Mouse (Mus musculus): ENCODE data around the gene Mtfr1l. TPM values are rescaled to one million over a fixed set of nuclear protein-coding genes. Genes with fewer than 3 reads are reported as not detected.
A peak's percentile ranks its signal among the peaks of the same experiment; 100 is the strongest.
"Not testable (repeated sequence)": the region's sequence is repeated elsewhere in the genome, so short reads cannot be mapped to it uniquely, and the experiment has no call there.

Gene Mtfr1l
- polyA plus RNA-seq, 1 experiment from 2014 or later = 160 TPM

DNA sequence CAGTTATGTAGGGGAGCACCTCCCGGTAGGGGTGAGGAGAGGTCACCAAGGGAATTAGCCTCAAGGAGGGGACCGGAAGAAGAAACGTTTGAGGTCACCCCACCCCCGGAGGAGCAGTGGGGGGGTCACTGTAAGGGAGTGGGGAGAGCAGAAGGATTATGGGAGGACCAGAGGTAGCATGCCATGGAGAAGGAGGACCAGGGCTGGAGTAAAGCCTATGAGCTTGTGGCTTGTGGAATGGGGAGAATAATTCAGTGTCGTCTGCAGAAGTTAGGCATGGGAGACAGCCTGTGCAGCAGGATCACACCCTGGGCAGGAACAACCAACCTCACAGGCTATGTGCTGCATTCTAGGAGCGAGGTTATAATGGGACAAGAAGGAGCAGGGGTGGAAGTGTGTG, 38.0 kb downstream of the Mtfr1l start:
- peak overlapping the region; percentile 80 for H3K27ac ChIP-seq
- 13% methylated on average over 6 of the region's 6 CpGs for WGBS
- peaks cover 35% of the 10 kb centered on the region for H3K4me1 ChIP-seq (replicated peaks)
- no peaks in the 10 kb centered on the region for H3K36me3 ChIP-seq
- peaks cover 4% of the 10 kb centered on the region; the same call in 1 of the 2 replicates for H3K27me3 ChIP-seq
- H3K4me3 ChIP-seq = peak overlapping the region; percentile 54
- H3K9ac ChIP-seq = peak overlapping the region; percentile 79
- ATAC-seq (ENCODE audit: low FRiP score) = peak; percentile 53
- H3K9me3 ChIP-seq = no peaks in the 10 kb centered on the region
- peak overlapping the region; percentile 85 for H3K4me2 ChIP-seq

GRCm38 (mm10) chr4:134496595-134497210, 38.5 kb downstream of the Mtfr1l start, which contains the start of gene Paqr7:
Gene Paqr7 (plus strand): TSS chr4:134496697.
- peak within 1 kb of the TSS; percentile 80 for H3K27ac ChIP-seq
- H3K9ac ChIP-seq = peak within 1 kb of the TSS; percentile 79
- peaks cover 4% of the 10 kb centered on the region; the same call in 1 of the 2 replicates for H3K27me3 ChIP-seq
- WGBS = 2% methylated on average over 35 of the region's 35 CpGs
- H3K4me2 ChIP-seq = peak within 1 kb of the TSS; percentile 85
- H3K9me3 ChIP-seq = no peaks in the 10 kb centered on the region
- peak within 1 kb of the TSS; percentile 54 for H3K4me3 ChIP-seq
- peaks cover 35% of the 10 kb centered on the region for H3K4me1 ChIP-seq (replicated peaks)
- ATAC-seq (ENCODE audit: low FRiP score) = peak; percentile 75
- no peaks in the 10 kb centered on the region for H3K36me3 ChIP-seq

DNA sequence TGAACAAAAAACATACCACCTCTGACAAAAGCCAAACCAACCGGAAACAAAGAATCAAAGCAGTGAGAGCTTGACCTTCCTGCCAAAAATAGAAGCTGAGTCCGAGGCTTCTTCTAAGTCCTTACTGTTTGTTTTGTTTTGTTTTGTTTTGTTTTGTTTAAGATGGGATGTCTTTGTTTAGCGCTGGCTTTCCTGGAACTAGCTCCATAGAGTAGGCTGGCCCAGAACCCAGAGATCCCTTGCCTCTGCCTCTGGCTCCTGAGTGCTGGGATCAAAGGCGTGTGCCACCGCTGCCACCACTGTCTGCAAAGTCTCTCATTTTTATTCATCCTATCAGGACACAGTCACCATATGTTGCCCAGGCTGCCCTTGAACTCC, 39.7 kb downstream of the Mtfr1l start:
- WGBS = 67% methylated on average over 5 of the region's 5 CpGs
- no peak overlapping the region for H3K27ac ChIP-seq

DNA sequence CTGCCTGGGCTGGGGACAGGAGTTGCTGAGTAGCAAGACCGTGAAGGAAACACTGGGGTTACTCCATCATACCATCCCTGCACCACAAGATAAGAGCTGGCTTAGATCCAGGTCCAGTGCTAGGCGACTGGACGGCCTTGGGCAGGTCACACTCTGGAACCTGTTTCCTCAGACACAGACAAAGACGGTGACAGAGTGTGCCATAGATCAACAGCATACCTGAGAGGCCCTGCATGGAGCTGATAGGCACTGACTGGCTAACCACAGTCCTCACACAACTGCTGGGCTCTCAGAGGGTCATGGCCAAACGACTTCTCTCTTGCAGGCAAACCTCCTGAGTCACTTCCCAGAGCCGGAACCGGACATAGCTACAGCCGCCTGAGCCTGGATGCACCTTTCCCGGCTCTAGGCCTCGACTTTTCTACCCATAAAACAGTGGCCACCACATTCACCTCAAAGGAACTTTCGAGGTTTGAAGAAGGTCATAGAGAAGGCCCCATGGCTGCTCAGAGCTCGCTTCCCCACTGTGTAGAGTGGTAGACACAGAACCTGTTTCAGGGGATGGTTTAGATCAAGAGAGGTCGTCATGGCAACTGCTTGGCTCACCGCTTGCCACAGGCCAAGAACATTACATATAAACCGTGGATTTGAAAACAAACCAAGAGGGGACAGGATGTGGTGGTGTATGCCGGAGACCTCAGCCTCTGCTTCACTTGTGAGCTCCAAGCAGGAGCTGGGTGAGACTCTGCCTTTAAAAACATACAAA, 40.2 kb downstream of the Mtfr1l start:
- H3K4me1 ChIP-seq (replicated peaks) = peaks cover 35% of the 10 kb centered on the region
- no peaks in the 10 kb centered on the region for H3K36me3 ChIP-seq
- no peaks in the 10 kb centered on the region for H3K9me3 ChIP-seq
- H3K27me3 ChIP-seq = peaks cover 4% of the 10 kb centered on the region; the same call in 1 of the 2 replicates
- no peak overlapping the region for H3K4me3 ChIP-seq
- ATAC-seq (ENCODE audit: low FRiP score) = no peak
- H3K4me2 ChIP-seq = no peak overlapping the region
- 68% methylated on average over 16 of the region's 16 CpGs for WGBS
- H3K9ac ChIP-seq = no peak overlapping the region
- peak overlapping the region; percentile 23; the same call in 1 of the 2 replicates for H3K27ac ChIP-seq

More for the DNA sequence above, 39.7 kb downstream of the Mtfr1l start:
- Histone ChIP-seq H3K4me1 (replicated peaks) (peaks cover 35% of the 10 kb centered on the region), H3K9me3 (no peaks in the 10 kb centered on the region), H3K9ac (no peak overlapping the region), H3K27me3 (peaks cover 4% of the 10 kb centered on the region; the same call in 1 of the 2 replicates), H3K4me3 (no peak overlapping the region), H3K4me2 (no peak overlapping the region), H3K36me3 (no peaks in the 10 kb centered on the region)
- no peak for ATAC-seq (ENCODE audit: low FRiP score)

DNA sequence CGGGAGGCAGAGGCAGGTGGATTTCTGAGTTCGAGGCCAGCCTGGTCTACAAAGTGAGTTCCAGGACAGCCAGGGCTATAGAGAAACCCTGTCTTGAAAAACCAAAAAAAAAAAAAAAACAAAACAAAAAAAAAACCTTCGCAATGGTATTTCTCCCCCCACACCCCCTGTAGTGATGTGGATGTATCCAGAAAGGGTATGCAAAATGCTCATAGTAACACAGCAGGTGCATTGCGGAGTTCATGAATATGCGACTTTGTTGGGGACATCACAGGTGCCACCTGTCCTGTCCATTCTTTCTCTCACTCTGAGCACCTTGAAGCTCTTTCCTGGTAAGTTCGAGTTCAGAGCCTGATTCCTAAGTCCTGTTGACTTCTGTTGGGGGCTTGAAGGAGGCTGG, 41.0 kb downstream of the Mtfr1l start:
- H3K27ac ChIP-seq; H3K27me3 ChIP-seq; H3K9ac ChIP-seq; ATAC-seq (ENCODE audit: low FRiP score); H3K36me3 ChIP-seq; H3K4me2 ChIP-seq; H3K4me3 ChIP-seq; H3K9me3 ChIP-seq: not testable (repeated sequence)
- 90% methylated on average over 6 of the region's 6 CpGs for WGBS
- H3K4me1 ChIP-seq (replicated peaks) = peaks cover 35% of the 10 kb centered on the region

GRCm38 (mm10) chr4:134491716-134492115, 43.5 kb downstream of the Mtfr1l start:
- Histone ChIP-seq H3K9me3 (no peaks in the 10 kb centered on the region), H3K4me2 (no peak overlapping the region), H3K9ac (no peak overlapping the region), H3K27ac (no peak overlapping the region), H3K4me1 (replicated peaks) (peaks cover 16% of the 10 kb centered on the region), H3K36me3 (no peaks in the 10 kb centered on the region), H3K4me3 (no peak overlapping the region), H3K27me3 (peaks cover 4% of the 10 kb centered on the region; the same call in 1 of the 2 replicates)
- no peak for ATAC-seq (ENCODE audit: low FRiP score)
- 81% methylated on average over 6 of the region's 6 CpGs for WGBS

GRCm38 (mm10) chr4:134489986-134490665, 45.1 kb downstream of the Mtfr1l start:
- Histone ChIP-seq H3K36me3 (no peaks in the 10 kb centered on the region), H3K9ac (no peak overlapping the region), H3K27me3 (no peaks in the 10 kb centered on the region), H3K4me1 (replicated peaks) (peaks cover 6% of the 10 kb centered on the region), H3K4me2 (no peak overlapping the region), H3K9me3 (no peaks in the 10 kb centered on the region), H3K4me3 (no peak overlapping the region), H3K27ac (no peak overlapping the region)
- ATAC-seq (ENCODE audit: low FRiP score) = no peak
- 89% methylated on average over 11 of the region's 11 CpGs for WGBS

- no peak overlapping the region for H3K4me2 ChIP-seq
- H3K27ac ChIP-seq = no peak overlapping the region
- no peaks in the 10 kb centered on the region for H3K27me3 ChIP-seq
- H3K9me3 ChIP-seq = no peaks in the 10 kb centered on the region
- 92% methylated on average over 5 of the region's 5 CpGs for WGBS
- H3K36me3 ChIP-seq = no peaks in the 10 kb centered on the region
- H3K4me3 ChIP-seq = no peak overlapping the region
- no peak overlapping the region for H3K9ac ChIP-seq
- H3K4me1 ChIP-seq (replicated peaks) = no peaks in the 10 kb centered on the region
- no peak for ATAC-seq (ENCODE audit: low FRiP score)
Observed at GRCm38 (mm10) chr4:134488211-134488610, 47.0 kb downstream of the Mtfr1l start.

DNA sequence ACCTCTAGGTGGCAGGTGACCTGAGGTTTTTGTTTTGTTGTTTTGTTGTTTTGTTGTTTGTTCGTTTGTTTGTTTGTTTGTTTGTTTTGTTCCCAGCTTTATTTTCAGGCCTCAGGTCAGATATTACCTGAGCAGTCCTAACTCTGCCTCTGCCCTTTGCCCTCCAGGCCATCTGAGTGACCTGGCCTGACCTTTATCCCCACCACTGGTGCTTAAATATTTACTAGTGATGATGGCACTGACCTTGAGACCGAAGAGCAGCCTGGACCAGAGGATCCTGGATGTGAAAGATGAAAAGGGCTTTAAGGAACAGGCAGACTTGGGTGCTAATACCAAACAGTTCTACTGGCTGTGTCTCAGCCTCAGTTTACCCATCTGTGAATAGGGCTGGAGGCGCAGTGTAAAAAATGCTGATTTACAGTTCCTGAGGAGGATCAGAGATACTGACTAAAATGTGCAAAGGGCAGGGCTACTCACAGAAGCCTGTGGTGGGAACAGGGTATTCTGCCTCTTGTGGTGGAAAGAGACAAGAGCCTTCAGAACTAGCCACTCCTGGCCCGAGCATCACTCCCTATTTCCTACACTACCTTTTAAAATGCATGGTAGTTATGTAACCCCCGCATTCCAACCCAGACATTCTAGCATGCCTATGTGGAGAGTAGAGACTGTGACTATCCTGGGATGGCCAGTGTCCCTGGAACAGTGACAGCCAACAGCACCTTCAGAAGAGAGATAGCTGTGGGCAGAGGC, 49.9 kb downstream of the Mtfr1l start:
- Histone ChIP-seq H3K36me3 (no peaks in the 10 kb centered on the region), H3K4me3 (no peak overlapping the region), H3K9ac (no peak overlapping the region), H3K4me2 (no peak overlapping the region), H3K27me3 (0 out of 2 replicates have a peak, but pooled peaks cover 4% of the 10 kb centered on the region), H3K27ac (no peak overlapping the region), H3K9me3 (no peaks in the 10 kb centered on the region), H3K4me1 (replicated peaks) (no peaks in the 10 kb centered on the region)
- ATAC-seq (ENCODE audit: low FRiP score) = no peak
- 90% methylated on average over 5 of the region's 5 CpGs for WGBS

DNA sequence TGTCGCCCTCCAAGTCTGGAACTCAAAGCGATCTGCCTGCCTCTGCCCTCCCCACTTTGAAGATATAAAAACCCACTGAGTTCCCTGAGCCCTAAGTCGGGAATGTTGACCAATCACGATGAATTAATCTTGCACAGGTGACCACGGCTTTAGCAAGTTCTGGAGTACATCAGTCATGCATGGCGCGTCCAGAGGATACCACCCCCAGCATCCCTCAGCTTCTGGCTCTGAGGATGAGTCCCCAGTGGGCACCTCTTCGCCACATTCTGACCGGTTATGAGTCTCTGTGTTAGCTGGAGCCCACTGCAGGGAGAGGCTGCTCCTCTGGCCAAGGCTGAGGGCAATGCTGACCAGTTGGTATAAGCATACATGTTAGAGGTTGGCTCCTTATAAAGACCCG, 51.0 kb downstream of the Mtfr1l start:
- no peak overlapping the region for H3K27ac ChIP-seq
- no peak overlapping the region for H3K4me2 ChIP-seq
- 0 out of 2 replicates have a peak, but pooled peaks cover 4% of the 10 kb centered on the region for H3K27me3 ChIP-seq
- WGBS = 86% methylated on average over 10 of the region's 10 CpGs
- H3K4me3 ChIP-seq = no peak overlapping the region
- H3K9me3 ChIP-seq = no peaks in the 10 kb centered on the region
- H3K36me3 ChIP-seq = no peaks in the 10 kb centered on the region
- no peak for ATAC-seq (ENCODE audit: low FRiP score)
- no peak overlapping the region for H3K9ac ChIP-seq
- H3K4me1 ChIP-seq (replicated peaks) = no peaks in the 10 kb centered on the region

- WGBS = 57% methylated on average over 6 of the region's 6 CpGs
- Histone ChIP-seq H3K4me2 (no peak overlapping the region), H3K9ac (no peak overlapping the region), H3K27me3 (0 out of 2 replicates have a peak, but pooled peaks cover 4% of the 10 kb centered on the region), H3K36me3 (no peaks in the 10 kb centered on the region), H3K4me1 (replicated peaks) (no peaks in the 10 kb centered on the region; the same call in 1 of the 2 replicates), H3K9me3 (no peaks in the 10 kb centered on the region), H3K4me3 (no peak overlapping the region), H3K27ac (no peak overlapping the region)
- ATAC-seq (ENCODE audit: low FRiP score) = no peak
Observed at GRCm38 (mm10) chr4:134483696-134484095, 51.5 kb downstream of the Mtfr1l start.
